Mouse (Mus musculus) MEL (cell line): ENCODE results near the gene Gm20388.

ENCODE experiments used
- CHD1 ChIP-seq: IDR thresholded peaks from 2 replicates; pipeline ENCODE4 v1.6.1; 2012; ENCODE audit warnings: low read depth, mild to moderate bottlenecking, inconsistent platforms, low read length, improper control_type of control experiment
- CTCF ChIP-seq, 3 experiments: IDR thresholded peaks in 2 of 3; conservative IDR thresholded peaks in 1 of 3; 2 replicates each; pipeline ENCODE4 v1.5.1; 2011 to 2012; ENCODE audit warnings: low read length in 3 of 3, low read depth in 2 of 3, mild to moderate bottlenecking in 2 of 3, improper control_type of control experiment in 1 of 3, inconsistent platforms in 1 of 3, mixed read lengths in 1 of 3, moderate library complexity in 1 of 3; ENCODE audit not compliant: control insufficient read depth in 1 of 3, insufficient read depth in 1 of 3, poor library complexity in 1 of 3, severe bottlenecking in 1 of 3
- E2F4 ChIP-seq: IDR thresholded peaks from 2 replicates; pipeline ENCODE4 v1.6.1; 2011; ENCODE audit warnings: low read depth, low read length, improper control_type of control experiment, borderline replicate concordance
- JUND ChIP-seq: IDR thresholded peaks from 2 replicates; pipeline ENCODE4 v1.6.1; 2011; ENCODE audit warnings: low read depth, mild to moderate bottlenecking, improper control_type of control experiment, low read length
- NELFE ChIP-seq: IDR thresholded peaks from 2 replicates; pipeline ENCODE4 v1.6.1; 2011; ENCODE audit warnings: low read depth, low read length, improper control_type of control experiment
- POLR2A ChIP-seq, 2 experiments: IDR thresholded peaks; 2 replicates each; pipeline ENCODE4 v1.6.1; 2011 to 2012; ENCODE audit warnings: low read length in 2 of 2, mild to moderate bottlenecking in 2 of 2, control low read depth in 1 of 2, improper control_type of control experiment in 1 of 2, low read depth in 1 of 2, moderate library complexity in 1 of 2; ENCODE audit not compliant: control insufficient read depth in 1 of 2, insufficient read depth in 1 of 2, poor library complexity in 1 of 2
- RAD21 ChIP-seq: IDR thresholded peaks from 2 replicates; pipeline ENCODE4 v1.6.1; 2011; ENCODE audit warnings: mild to moderate bottlenecking, low read depth, low read length, improper control_type of control experiment
- TAL1 ChIP-seq: IDR thresholded peaks from 2 replicates; pipeline ENCODE4 v1.6.1; 2012; ENCODE audit warnings: mild to moderate bottlenecking, inconsistent platforms, low read length, moderate library complexity, mixed read lengths
- USF1 ChIP-seq: IDR thresholded peaks from 2 replicates; pipeline ENCODE4 v1.6.1; 2014; ENCODE audit warnings: low read depth, mild to moderate bottlenecking, inconsistent platforms, low read length, improper control_type of control experiment, moderate library complexity

DNA sequence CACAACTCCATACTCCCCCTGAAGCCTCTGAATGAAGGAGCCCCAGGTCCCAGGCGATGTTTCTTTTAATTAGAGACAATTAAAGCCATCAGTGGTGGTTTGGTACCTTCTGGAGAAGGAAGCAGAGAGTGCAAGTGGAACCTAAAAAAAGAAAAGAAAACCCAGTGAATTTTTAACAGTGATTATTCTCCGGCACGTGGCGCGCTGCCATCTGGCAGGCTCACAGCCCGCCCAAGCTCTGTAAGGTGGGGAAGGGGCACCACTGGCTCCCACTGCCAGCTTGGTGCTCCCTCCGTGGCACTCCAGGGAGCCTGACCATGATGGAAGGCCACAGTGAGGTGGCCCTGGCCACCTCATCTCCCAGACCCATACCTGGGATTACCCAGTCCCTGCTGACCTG, 522.5 kb downstream of the Gm20388 start:
- TF ChIP-seq CTCF (IDR thresholded peaks at IDR 0.05 in 2 of 3, conservative IDR thresholded peaks at IDR 0.05 in 1 of 3; ENCODE audit: control insufficient read depth in 1 of 3, insufficient read depth in 1 of 3, low read depth in 2 of 3, low read length in 3 of 3, poor library complexity in 1 of 3, severe bottlenecking in 1 of 3): no peak
- no peak for TF ChIP-seq POLR2A (IDR thresholded peaks at IDR 0.05; ENCODE audit: control insufficient read depth in 1 of 2, insufficient read depth in 1 of 2, low read depth in 1 of 2, low read length in 2 of 2, poor library complexity in 1 of 2)
- TF ChIP-seq E2F4: no peak
- TF ChIP-seq RAD21: no peak
- TF ChIP-seq CHD1: no peak
- no peak for TF ChIP-seq NELFE
- TF ChIP-seq USF1: no peak
- TF ChIP-seq JUND: no peak
- TF ChIP-seq TAL1: no peak
